Mouse (Mus musculus) neutrophil, adult 5-6 weeks (primary cell): Measurements from ENCODE around the gene Nek4. TPM values are rescaled to one million over a fixed set of nuclear protein-coding genes. Genes with fewer than 3 reads are reported as not detected.

Experiments used
- ATAC-seq: fragments of 151-379, 151-347 bp; 2 replicates; pipeline ENCODE4 v1.8.0; 2017; ENCODE audit warnings: mild to moderate bottlenecking, moderate TSS enrichment; ENCODE audit not compliant: insufficient number of reproducible peaks, poor library complexity, low FRiP score, severe bottlenecking; ENCODE audit errors: extremely low read depth
- total RNA-seq: library from RNA; stranded (forward); fragments of 200-1000 nt; gene quantifications from 2 replicates; pipeline ENCODE4 v1.2.3, GENCODE M21; 2017

The Nek4 gene
- total RNA-seq, 1 experiment from 2014 or later = 6.1 TPM

DNA sequence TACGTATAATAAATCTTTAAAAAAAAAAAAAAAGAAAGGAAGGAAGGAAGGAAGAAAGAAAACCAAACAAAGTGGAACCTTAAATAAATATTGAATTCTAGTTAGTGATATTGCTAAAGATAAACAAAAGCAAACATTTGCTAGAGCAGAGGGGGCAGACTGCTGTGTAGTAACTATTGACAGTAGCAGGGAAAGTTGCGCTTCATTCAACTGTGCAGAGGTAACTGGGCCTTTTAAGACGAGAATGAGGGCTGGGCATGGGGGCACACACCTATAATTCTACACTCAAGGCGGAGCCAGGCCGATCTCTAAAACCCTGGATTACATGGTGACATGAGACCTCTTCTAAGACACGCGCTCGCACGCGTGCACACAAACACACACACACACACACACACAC lies 1.2 kb upstream of the Nek4 start:
- no peak for ATAC-seq

DNA sequence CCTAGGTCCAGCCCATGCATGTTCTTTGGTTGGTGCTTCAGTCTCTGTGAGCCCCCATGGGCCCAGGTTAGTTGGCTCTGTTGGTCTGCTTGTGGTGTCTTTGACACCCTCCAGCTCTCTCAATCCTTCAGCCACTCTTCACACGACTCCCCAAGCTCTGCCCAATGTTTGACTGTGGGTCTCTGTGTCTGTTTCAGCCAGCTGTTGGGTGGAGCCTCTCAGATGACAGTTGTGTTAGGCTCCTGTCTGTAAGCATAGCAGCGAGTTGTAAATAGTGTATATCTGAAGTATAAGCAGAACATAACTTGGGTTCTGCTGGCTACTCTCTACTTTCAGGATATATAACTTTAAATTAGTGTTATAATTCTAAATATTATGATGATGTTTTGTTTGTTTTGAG lies 7.3 kb downstream of the Nek4 start:
- ATAC-seq = no peak

DNA sequence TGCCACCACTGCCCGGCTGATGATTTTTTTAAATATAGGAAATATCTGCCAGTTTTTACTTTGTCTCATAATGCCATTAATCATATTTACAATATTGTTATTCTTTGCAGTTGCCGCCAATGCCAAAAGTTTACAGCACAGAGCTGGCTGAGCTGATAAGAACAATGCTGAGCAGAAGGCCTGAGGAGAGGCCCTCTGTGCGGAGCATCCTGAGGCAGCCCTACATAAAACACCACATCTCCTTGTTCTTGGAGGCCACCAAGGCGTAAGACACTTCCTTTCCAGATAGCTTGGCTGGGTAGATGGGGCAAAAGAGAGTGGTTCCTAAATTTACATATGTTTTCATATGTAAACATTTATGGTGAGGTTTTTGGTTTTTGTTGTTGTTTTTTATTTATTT lies 7.9 kb downstream of the Nek4 start:
- ATAC-seq = no peak

DNA sequence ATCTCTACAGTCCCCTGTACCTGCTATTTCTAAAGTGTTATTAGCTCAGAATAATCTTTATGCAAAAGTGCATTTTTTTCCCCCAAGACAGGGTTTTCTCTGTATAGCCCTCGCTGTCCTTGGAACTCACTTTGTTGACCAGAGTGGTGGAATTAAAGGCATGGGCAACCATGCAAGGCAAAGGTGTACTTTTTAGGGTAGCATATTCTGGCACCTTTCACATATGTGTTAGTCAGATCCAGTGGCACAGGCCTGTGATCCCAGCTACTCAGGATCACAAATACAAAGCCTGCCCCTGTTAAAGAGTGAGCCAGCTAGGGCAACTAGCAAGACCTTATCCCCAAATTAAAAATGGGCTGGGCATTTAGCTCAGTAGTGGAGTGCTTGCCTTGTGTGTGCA lies 9.2 kb downstream of the Nek4 start:
- ATAC-seq = no peak

DNA sequence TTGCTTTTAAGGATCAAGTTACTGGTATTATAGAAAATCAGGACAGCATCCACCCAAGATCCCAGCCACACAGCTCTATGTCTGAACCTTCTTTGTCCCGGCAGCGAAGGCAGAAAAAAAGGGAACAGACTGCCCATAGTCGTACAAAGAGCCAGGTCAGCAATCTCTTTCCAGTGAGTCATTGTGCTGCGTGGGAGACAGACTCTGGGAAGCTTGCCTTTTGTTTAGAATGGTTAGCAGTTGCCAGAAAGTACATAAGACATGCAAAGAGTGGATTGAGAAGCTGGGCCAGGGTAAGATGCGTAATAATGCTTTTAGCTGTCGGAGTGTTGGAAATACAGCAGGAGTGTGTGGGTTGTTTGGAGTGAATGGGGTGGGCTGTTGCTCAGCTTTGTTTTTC lies 23.0 kb downstream of the Nek4 start:
- no peak for ATAC-seq

DNA sequence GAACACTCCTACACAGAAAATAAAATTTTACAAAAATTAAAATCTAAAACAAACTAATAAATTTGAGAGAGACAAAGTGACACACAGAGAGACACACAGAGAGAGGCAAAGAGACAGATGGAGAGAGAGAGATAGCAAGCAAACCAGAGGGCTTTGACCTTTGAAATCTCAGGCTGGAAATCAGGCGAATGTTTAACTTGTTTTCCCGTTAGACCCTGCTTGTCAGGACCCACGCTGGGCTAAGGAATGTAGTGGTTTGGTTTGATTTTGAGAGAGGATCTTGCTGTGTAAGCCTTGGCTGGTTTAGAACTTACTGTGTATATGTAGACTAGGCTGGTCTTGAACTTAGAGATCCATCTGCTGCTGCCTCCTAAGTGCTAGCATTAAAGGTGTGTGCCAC lies 25.0 kb downstream of the Nek4 start:
- no peak for ATAC-seq

DNA sequence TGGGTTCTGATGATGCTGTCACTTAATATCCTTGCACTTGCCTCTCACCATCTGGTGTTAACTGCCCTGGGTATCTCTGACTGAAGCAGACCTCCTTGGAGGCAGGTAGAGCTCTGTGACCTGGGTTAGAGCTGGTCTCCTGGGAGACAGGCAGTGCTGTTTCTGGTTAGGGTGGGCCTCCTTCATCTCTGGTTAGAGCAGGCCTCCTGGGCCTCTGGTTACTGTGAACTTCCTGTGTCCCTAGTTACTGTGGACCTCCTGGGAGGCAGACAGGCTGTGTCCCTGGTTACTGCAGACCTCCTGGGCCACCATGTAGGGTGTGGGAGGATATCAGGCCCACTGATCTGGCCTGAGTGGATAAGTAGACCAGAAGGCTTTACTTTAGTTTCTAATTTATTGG lies 45.2 kb downstream of the Nek4 start:
- no peak for ATAC-seq

DNA sequence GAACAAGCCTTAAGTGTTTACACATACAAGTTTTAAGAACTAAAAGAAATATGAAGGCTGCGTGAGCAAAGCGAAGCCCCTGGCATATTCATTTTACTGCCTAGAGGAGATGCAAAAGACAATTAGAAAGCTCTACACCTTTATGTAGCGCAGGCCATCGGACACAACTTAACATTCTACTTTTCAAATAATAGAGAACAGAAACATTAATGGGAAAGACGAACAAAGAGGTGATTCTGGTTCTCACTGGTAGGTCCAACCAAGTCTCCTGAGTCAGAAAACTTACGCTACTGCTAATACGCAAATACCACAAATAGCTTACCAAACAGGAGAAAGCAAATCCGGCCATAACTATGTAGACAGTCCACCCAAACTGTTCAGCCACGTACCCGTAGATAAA lies 49.2 kb downstream of the Nek4 start:
- no peak for ATAC-seq

DNA sequence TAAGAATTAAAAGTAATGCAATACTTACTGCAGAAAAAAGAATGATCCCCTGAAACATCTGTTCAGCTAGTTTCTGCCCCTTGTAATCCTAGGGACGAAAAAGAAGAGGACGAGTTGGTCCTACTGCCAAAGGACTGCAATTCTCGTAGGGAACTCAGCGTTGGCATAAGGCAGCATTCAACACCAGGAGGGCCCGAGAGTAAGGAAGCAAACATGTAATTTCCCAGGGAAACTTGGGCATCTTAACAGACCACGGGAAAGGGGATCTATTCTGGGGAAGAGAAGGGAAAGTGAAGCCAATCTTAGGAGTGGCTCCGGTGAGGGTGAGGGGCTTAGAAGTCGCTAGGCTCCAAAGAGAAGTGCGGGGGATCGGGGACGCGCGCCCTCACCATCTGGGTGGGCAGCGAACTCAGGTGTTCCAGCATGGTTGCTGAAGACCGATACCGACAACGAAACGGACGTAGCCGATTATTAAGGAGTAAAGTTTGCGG lies 49.7 kb downstream of the Nek4 start:
- ATAC-seq = no peak

DNA sequence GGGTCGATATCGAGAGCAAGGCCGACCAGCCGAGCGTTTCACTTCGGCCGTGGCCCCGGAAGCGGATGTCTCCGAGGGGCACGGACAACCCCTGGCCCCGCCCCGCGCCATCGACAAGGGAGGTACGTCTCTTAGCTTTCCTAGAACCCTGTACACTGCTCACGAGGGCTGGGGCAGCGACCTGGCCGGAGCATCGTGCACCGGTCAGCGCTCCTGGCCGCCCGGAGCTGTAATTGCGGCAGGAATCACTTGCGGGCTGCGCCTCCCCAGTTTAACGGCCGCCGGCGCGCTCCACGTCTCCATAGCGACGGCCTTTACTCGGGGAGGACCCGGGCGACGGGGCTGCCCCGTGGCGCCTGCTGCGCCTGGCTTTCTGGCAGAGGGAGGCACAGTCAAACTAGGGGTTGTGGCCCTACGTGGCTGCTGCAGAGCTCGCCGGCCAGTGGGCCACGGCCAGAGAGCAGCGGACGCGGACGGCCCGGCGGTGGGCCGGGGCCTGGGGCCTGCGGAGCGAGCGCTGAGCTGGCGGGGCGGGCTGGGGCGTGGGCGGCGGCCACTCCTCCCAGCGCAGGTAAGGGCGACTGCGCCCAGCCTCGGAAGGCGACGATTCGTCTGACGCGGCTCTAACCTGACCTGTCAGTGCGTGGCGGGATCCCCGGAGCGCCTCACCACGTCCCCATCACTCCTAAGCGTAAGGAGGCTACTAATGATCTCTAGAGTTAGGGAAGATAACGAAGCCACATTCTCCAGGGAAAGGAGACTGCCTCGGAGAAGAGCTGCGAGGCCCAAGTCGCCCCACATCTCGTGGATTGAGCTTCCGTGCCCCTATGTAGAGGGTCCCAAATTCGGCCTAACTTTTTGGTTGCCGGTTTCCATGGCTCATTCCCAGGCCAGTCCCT lies 50.4 kb downstream of the Nek4 start, which contains the start of the genes Glt8d1 and Spcs1:
Gene Glt8d1, plus strand, starts transcription at position 94 of the 899 bp plus-strand sequence.
Gene Spcs1, minus strand, starts transcription at position 366 of the 899 bp plus-strand sequence.
- ATAC-seq = peak; percentile 64

DNA sequence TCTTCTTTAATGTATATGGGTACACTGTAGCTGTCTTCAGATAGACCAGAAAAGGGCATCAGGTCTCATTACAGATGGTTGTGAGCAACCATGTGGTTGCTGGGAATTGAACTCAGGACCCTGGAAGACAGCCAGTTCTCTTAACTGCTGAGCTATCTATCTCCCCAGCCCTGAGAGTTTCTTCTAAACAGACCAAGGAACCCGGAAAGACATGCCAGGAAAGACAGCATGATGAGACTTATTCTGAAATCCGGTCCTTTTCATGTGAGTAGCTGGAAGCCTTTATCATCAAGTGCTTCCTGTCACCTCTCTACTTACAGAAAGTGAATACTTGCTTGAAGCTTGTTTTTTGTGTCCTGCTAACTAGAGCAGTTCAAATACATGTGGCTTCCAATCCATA lies 53.4 kb downstream of the Nek4 start:
- no peak for ATAC-seq

DNA sequence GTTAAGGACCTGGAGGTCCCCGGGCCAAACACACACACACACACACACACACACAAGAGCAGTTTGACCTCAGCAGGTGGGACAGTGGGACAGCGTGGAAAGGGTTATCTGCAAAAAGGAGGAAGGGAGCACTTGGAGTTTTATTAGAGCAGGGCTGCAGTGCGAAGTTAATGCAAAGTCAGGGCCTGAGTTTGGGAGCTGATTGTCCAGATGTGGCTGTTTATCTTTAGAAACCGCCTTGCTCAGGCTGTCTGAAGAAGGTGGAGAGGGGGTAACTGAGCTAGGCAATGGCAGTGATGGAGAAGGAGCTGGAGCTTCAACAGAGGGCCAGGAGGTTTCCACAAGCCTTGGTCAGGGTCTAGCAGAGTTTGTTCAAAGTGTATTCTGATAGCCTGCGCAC lies 55.6 kb downstream of the Nek4 start:
- ATAC-seq = no peak

DNA sequence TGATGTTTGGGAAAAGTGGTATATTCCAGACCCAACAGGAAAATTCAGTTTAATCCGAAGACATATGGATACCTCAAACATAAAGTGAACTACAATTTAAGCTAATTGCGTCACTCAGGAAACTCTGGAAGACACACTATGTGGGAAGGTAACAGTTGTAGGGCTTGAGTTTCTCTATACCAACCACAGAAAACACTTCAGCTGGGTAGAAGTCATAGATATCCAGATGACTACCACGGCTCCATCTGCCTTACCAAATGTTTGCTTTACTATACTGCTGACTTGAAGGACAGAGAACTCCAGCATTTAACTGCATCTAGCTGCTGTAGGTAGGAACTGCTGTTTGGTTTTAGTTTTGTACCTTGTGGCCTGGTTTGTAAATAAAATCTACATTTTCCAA lies 60.4 kb downstream of the Nek4 start:
- no peak for ATAC-seq

DNA sequence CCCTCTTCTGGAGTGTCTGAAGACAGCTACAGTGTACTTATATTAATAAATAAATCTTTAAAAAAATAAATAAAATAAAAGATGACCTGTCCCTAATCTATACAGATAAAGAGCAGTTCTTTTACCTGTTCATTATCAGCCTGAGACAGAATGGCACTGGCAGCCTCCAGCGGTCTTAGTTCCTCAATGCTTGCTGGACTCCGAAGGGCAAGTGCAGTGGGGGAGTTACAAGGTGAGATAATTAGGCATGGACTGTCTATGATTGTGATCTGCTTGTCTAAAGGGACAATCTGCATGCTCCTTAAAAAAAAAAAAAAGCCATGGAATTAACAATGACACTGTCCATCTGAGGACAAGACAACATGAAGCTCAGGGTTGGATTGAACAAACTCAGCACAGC lies 62.8 kb downstream of the Nek4 start:
- ATAC-seq = no peak

DNA sequence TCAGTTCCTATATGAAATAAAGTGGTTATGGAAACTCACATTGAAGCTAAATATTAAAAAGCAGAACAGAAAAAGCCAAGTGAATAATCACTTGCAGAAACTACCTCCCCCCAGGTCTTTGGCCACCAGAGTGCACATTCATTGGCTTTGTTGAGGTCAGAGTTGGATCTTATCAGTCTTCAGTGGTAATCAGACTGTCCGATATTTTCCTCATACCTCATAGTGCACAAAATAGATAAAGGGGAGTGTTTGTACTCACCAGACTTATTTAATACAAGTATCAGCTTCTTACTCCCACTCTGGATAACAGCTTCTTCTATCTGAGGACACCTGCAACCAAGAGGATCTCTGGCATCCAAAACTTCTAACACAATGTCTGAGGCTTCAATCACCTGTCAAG lies 64.9 kb downstream of the Nek4 start:
- ATAC-seq = no peak

DNA sequence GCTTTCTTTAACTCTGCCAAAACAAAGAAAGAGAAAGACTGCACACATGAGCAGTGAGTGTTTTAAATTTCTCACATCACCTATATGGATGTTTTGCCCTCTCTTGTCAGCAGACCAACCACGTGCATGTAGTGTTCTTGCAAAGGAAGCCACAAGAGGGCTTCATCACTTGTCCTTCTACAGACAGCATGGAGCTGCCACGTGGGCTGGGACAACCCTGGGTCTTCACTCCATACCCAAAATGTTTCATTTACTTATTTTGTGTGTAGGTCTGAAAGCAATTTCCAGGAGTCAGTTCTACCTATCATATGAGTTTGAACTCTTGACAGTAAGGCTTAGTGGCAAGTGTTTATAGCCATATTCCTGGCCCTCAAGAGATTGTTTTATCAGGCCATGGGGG lies 66.7 kb downstream of the Nek4 start:
- ATAC-seq = no peak

DNA sequence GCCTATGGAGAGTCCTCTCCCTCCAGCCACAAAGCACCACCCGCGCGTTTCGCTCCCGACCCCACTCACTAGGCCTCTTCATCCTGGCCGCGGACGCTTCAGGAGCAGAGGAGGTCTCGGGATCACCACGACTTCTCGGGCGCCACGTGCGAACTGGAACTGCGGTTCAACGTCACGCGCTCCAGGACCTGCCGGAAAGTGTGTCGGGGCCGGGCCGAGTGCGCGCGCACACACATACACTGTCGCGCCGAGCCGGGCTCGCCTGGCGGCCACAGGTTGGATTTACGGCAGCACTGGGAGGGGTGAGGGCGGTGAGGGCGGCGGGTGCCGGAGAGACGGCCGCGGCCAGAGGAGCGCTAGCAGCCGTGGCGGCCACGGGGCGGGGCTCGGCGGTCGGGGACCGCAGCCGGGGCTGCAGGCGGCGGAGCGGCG lies 67.7 kb downstream of the Nek4 start, which contains the start of the genes Pbrm1 and Gnl3:
Gene Pbrm1, plus strand, starts transcription at position 279 of the 432 bp plus-strand sequence.
Gene Gnl3, minus strand, starts transcription at position 293 of the 432 bp plus-strand sequence.
- peak; percentile 93 for ATAC-seq

DNA sequence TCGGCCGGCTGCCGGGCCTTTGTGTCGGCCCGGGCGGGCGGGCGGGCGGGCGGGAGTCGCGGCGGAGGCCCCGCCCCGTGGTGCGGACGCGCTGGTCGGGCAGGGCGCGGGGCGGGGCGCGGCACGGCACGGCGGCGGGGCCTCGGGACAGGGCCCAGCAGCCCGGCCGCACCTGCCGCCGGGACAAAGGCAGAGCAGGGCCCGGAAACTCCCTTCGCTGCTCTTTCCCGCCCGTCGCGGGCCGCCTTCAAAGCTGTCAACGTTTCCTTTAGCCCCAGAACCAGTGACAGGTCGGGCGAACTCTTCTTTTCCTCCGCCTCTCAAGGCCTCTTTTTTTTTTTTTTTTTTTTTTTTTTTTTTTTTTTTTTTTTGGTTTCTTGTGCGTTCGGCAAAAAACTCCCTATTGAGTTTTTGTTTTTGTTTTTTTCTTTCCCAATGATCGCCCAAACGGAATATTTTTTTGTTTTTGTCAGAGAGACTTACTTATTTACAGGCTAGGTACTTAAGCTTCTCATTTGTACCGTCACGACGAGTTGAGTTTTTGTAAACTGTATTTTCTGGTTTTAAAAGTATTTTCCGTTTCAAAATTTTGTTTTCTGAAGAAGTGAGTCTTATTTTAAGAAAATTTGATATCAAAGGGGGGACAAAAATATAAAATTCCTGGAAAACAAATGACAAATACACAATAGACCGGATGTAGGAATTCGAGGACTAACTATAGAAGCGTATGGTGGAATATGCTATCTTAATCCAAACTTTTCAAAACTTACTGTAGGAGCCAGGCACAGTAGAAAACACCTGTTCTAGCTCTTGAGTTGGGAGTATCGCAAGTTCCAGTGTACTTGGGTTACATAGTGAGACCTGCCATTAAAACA lies 68.4 kb downstream of the Nek4 start:
- ATAC-seq = peak; percentile 74

DNA sequence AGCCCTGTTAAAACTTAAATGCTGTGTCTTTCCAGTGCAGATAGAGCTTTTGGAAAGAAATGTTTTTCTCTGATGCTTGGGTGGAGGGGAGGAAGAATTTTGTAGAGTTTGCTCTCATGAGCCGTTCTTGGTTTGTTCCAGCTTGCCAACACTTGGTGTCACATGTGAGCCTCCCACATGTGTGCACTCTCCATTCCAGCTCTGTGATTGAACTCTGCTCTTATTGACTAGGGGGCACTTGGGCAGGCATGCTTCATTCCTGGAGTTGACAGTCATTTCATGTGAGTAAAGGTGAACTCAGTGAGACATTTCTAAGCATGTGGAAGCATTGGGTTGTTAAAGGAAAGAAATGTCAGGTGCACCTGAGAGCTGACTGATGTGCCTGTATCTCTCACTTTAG lies 71.4 kb downstream of the Nek4 start:
- no peak for ATAC-seq

DNA sequence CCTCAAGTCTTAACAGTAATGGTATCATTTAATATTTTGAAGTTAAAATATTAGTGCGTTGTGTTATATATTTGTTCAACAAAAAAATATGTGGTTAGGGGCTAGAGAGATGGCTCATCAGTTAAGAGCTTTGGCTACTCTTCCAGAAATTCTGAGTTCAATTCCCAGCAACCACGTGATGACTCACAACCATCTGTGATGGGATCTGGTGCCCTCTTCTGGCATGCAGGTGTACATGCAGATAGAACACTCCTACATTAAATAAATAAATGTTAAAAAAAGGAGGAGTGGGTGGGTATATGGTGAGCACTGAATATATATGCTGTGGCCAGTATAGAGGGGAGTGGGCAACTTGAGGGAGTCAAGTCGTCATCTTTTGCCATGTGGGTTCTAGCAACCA lies 74.6 kb downstream of the Nek4 start:
- ATAC-seq = no peak
